Mouse (Mus musculus) kidney, postnatal 14 days (tissue): ENCODE measurements around the gene Spi1.

Experiments
- DNase-seq: peaks from one replicate; pipeline ENCODE4 v3.0.0; 2022; ENCODE audit warnings: mixed read lengths

Spi1 gene

DNA sequence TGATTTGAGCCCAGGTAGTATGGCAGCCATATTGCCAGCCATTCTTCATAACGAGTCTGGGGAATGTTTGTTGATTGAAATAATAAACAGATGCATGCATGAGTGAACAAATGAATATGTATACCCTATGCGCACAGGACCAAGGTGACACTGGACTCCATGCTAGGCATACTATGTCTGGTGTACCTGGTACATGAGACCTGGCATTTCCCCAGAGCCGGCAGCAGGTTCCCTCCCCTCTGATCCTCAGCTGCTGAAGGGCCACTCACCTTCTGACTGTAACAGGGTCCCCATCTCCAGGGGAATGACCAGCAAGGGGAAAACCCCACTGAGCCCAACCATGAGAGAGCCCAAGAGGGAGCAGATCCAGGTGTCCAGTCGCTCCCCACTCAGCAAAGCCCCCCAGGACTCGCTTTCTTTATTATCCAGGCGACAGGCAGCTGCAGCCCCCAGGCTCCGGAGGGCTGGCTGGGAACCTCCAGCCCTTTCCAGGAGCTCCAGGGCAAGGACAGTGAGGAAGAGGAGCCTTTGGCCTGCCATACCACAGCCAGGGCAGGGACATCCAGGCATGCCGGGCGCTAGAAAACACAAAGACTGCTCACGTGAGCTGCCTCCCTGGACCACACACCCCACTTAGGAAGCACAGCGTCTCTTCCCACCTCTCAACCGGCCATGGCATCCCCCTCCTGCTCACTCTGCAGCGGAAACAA lies 13.9 kb upstream of the Spi1 start:
- peak; percentile 44 for DNase-seq

DNA sequence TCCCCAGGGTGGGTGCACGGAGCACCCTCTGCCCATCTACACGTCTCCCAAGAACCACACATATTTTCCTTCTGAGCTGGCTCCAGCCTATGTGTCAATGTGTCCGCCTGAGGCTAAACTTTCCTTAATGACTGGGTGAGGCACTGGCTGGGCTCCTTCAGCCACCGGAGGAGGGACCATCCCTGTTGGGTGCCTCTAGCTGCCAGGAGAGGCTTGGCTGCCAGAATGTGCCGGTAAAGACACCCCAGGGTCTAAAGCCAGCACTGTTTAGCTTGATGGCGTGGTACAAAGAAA lies 13.4 kb upstream of the Spi1 start:
- DNase-seq = no peak

DNA sequence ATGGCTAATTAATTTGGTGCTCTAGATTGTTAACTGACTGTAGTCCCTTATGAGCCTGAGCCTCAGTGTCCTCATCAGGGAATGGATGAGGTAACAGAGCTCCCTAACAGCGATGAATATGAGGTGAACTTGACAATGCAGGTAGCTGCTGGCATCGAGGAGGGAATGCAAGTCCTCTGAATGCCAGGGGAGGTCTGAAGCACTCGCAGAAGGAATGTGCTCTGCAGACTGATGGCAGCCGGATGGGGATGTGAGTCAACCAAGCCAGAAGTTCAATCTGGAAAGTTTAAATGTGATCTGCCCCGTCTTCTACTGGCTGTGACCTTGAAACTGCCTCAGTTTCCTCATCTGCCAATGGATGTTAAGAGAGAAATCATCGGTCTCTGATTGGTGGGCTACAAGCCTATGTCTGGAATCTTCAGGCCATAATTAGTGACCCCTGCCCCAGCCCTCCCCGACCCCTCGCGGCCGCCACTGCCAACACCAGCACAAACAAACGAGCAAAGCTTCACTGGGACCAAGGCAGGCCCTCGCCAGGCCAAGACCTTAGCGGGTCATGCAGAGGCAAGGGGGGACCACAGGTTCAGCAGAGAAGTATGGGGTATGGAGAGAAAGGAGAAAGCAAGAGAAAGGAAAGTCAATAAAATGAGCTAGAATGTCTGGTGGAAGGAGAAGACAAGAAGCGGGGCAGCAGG lies 12.7 kb upstream of the Spi1 start:
- DNase-seq = peak; percentile 47

DNA sequence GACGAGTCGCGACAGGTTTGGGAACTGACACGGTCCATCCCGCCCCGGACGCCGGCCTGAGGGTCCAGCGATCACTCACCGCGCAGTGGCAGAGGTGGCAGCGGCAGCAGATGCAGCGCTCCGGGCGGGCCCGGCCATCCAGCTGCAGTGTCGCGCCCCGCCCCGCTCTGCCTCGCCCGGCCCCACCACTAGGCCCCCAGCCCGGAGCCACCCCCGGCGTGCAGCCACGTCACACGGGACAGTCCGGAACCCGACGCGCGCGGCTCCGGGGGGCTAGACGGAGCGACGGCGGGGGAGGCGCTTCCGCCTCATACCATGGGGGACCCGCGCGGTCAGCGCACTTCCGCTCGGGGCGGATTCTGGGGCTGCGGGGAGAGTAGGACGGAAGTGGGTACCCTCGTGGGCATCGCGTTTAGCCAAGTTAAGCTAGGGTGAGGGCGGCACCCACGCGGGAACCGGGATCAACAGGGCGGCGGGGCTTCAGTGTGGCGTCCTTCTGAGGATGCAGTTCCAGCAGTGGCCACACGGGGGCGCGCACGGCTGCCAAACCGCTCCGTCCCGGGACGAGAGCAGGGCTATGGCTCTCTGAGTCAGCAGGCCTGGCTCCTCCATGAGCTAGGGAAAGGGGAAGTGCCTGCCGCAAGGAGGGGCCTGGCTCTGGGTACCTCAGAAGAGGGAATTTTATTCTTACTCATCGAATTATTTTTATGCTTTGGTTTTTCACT lies 12.0 kb upstream of the Spi1 start, which contains the start of gene Slc39a13:
Slc39a13 (minus strand) TSS at position 342 of the 725 bp plus-strand sequence.
- peak; percentile 97 for DNase-seq

DNA sequence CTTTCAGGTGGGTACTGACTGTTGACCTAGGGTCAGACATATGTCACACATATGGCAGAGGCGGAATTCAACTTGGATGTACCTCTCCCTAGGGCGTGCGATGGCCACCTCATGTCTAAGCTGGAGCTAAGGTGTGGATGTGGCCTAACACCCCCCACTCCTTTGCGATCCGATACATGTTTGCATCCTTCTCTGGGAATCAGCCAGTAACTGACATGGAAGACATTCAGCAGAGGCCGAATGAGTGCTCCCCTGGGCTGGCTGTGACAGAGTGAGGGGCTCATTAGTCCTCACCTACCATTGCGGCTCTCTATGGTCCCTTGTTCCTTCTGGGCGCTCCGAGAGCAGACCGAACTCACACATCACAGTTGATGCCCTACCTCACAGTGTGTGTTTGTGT lies 11.1 kb upstream of the Spi1 start:
- DNase-seq = no peak

DNA sequence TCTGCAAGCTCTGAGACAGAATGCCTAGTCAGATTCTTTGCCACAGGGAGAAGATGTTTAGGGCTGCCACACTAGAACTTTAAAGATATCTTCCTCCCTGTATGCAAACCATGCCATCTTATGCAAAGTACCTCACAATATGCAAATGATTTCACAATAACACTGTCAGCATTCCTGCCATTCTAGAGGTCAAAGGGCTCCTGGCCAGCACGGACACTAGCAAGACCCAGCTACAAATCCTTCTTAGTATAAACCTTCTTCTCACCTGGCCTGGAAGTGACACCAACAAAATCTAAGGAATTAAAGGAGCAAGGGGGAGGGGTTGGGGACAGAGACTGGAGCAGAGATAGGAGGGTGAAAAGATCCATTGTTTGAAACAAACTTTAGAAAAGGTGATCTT lies 10.1 kb upstream of the Spi1 start:
- peak; percentile 43 for DNase-seq

DNA sequence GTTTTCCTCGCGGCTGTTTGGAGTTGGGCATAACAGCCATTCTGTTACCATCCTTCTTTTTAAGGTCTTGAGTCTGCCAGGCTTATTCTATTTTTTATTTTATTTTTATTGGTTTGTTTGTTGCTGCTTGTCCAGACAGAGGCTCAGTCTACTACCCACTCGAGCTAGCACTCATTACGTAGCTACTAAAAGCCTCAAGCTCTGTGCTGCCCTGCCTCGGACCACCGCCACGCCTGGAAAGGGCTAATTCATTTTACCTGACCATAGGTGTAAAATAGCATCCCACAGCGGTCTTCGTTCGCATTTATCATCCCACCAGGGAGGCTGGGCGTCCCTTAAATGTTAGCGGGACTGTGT lies 4.3 kb upstream of the Spi1 start:
- DNase-seq = no peak

DNA sequence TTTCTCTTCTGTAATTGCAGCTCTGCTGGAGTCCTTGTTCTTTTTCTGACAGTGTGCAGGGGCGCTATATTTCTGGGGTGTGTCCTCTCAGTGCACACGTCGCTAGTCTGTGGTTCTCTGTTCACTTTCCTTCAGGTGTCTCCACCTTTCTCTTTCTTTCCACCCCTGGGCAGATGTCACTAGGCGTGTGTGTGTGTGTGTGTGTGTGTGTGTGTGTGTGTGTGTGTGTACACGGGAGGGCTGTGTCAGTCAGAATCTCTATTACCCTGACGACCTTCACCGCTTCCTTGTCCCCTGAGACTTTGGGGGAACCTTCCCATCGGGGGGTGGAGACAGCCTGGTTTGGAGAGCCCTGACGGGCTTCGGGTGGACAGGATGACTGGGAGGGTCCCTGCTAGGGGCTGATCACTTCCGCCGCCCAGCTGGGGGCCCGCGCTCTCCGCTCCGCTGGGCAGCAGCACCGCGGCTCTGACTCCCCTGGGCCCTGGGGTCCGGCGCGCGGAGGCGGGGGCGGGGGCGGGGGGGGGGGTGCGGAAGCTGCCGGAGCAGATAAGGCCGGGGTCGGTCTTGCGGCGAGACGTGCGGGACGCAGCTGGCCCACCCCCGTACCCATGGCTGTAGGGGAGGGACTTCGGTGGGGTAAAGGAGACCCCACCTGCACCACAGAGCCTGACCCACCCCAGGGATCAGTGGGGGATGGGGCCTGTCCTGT lies 3.7 kb upstream of the Spi1 start:
- DNase-seq = no peak

DNA sequence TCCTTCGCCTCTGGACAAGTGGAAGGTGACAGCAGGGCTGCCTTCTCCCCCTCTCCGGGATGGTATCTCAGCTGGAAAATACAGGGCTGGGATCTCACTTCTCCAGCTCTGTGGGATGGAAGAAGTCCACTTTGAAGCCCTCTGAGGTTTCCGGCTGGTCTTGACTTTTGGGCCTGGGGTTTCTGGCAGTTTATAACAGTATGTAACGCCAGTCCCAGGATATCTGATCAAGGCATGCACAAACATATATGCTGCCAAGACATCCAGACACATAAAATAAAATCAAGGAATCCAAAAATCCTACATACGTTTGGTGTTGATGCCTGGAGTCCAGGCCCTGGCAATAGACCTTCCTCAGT lies 3.2 kb upstream of the Spi1 start:
- no peak for DNase-seq

DNA sequence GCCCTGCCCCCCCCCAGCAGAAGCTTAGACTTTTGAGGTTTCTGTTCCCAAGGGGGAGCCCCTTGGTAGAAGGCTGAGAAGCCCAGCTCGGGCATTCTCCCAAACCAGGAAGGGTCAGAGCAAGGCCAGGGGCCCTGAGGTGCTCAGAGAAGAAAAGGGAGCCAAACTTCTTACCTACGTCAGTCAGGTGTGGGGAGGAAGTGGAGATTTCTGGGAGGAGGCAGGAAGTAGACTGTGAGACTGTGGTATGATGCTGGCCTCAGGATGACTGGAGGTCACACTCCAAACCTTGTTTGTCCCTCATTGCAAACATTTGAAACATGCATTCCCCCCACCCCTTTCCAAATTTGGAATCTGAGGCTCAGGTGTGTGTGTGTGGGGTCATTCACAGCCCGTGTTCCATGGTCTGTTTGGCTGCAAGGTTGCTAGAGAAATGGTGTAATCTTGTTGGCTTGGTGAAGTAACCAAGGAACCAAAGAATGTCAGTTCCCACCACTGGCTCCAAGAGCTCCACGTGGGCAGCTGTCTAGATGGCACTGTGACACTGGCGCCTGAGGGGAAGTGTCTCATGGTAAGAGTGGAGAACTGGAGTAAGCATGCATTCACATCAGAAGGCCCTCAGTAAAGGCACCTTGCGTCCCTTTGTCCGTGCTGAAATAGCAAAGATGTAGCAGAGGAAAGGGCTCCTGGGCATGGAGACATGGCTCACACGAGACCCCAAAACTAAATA lies 1.2 kb upstream of the Spi1 start:
- DNase-seq = no peak

DNA sequence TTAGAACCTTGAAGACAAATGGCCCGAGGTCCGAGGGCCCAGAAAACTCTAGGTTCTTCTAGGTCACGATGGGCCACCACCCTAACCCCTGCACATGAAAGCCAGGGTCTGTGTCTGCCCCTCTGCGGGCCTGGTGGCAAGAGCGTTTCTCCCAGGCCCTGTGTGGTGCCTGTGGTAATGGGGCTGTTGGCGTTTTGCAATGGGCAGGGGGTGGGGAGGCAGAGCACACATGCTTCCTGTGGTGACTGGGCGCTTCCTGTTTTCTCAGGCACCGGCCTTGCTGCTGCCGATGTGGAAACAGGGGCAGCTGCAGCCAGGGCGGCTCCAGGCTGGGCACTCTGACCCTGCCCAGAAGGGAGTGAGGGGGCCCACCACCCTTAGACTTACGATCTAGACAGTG lies 654 bp downstream of the Spi1 start:
- DNase-seq = peak; percentile 52

DNA sequence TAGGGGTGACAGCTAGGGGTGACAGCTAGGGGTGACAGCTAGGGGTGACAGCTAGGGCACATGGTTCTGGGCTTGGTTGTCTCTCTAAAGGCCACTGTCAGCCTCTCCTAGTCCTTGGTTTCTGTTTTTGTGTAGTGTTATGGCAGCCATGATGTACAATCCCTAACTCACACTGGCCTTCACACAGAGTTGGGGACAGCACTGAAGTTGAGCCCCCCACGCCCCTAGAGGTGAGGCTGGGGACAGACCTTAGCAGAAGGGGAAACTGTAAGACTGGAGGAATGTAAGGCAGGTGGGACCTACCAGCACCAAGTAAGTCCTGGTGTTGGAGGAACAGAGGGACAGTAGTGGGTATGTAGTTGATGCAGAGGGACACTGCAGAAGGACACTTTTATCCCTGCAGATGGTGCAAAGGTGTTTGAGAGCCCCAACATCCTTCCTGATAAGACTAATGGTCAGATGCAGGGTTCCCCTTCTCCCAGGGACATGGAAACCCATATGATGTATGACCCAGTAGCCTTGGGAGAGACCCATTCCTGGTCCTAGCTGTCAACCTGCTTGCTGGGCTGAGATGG lies 1.3 kb downstream of the Spi1 start:
- no peak for DNase-seq

DNA sequence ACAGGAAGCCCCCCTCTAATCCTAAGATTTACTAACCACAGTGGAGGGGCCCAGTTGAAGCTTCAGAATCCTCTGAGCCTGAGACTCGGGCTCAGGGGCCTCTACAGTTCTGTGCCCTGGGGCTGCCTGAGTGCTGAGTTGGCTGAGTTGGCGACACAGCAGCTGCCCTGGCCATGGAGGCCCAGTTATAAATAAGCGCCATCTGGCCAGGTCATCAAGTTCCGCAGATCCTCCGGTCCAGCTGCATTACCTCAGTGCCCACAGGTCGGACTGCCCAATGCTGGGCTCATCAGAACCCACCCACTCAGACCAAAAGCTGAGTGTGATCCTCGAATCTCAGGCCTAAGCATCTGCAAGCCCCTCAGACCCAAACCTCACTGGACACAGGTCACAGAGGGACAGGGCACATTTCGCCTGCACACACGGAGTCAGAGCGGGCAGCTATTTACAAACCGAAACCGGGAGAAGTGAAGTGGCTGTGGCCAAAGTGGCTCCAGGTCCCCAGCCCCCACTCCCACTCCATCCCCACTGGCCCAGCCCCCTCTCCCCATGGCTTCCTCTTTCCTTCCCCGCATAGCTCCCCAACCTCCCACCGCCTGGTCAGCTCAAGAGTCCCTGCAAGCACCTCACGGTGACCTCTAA lies 2.1 kb downstream of the Spi1 start:
- no peak for DNase-seq

DNA sequence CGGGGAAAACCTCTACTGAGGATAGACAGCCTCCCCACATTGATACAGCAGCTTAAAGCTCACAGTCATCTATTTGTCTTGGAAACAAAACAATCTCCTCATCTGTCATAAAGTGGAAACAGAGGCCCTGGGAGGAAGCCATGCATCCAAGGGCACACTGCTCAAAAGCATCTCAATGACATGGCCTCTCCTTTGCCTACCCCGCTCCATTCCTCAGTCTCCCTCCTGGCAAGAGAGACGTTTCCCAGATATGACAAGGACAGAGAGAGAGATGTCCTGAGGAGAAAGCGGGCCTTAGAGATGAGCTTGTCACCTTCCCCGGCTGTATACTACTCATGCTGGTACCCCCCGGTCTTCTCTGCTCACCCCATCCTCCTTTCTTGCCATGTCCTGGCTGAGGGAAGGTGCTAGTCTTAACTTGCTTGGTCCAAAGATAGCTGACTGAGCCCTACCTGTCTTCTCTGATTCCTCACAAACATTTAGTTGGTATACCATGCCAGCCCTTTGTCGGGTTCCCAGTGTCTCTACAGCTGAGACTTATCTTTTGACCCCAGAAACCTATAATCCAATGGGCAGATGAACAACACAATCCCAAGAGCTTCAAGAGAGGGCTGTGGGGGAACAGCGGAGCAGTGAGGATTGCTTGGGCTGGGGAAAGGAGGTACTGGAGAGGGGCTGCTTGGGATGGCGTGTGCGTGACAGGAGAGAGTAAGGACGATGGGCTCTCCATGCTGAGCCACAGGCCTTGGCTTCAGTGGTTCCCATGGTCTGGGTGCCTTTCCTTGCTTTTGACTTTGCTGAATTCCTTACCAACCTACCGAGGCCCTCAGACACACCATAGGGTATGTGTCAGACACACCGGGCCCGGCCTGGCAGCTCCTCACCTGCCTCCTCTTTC lies 3.6 kb downstream of the Spi1 start:
- no peak for DNase-seq

DNA sequence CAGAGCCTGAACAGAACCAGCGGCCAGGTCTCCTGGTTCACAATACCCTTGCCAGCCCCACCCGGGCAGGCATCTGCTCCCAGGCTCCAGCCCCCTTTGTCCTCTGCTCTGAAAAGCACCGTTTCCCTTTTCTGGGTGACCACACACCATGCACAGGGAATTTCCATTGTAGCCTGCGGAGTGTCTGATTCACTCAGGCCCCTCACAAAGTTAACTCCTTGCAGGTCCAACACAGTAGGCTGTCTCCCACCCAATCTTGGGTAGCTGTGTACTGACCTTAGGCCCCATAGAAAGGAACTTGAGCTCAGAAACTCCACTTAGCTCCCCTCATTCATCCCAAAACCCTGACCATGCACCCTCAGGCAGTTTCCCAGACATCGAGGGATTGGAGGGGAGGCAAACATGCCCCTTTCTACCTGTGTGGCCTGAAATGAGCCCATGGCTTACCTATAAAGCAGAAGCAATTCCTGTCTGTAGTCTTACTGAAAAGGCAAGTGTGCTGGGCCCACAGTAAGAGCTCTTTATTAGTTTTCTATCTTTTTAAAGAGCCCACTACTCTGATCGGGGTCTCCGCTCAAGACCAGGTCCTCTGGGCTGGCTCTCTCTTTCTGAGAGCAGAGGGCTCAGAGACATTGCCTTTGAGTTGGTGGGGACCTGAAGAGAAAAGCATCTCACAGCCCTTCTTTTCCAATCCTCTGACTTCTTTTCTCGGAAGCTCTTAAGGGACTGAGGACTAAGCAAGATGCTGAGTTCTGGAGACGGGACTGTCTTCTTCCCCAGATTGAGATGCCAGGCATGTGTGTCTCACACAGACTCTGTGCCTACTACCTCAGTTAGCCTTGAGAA lies 4.4 kb downstream of the Spi1 start:
- no peak for DNase-seq

DNA sequence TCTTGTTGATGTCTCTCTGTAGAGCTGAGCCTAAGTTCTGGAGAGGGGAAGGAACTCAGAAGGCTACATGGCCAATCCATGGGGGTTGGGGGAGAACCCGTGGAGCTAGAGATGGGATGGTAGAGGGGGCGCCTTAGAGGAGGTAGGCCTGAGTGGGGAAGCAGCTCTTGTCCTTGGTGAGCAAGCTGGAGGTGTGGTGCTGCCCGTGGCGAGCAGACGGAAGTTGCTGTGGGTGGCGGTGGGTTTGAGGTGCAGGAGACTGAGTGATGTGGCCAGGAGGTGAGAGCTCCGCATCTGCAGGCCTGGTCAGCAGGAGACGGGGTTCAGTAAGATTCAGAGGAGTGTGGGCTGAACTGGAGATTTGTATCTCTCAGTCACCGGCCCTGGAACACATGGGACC lies 5.3 kb downstream of the Spi1 start:
- no peak for DNase-seq

DNA sequence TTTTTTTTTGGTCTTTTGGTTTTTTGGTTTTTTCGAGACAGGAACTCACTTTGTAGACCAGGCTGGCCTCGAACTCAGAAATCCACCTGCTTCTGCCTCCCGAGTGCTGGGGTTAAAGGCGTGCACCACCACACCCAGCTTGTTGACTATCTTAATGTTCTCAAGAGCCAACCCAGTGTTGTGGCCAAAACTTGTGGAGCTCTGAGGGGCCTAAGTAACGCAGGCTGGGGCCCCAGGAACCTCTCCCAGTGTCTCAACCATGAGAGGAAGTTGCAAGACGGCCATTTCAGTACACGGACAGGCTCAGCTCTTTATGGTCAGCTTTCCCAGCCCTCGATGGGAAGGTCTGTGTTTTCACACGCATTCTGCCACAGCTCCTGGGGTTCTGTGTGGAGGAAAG lies 6.8 kb downstream of the Spi1 start:
- DNase-seq = no peak

DNA sequence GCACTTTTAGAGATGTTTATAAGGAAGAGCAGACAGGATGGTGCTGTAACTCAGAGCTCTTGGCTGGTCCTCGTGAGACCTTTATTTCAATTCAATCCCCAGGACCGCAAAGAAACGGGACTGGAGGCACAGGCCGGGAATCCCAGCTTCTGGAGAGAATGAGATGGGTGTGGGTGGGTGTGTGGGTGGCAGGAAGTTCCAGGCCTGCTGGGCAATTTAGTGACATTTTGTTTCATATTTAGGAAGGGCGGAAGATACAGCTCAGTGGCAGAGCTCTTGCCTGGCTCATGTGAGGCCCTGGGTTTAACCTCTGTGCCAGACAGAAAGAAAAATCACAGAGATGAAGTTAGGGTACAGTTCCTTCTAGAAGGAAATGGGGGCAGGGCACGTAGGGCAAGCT lies 8.0 kb downstream of the Spi1 start:
- no peak for DNase-seq

DNA sequence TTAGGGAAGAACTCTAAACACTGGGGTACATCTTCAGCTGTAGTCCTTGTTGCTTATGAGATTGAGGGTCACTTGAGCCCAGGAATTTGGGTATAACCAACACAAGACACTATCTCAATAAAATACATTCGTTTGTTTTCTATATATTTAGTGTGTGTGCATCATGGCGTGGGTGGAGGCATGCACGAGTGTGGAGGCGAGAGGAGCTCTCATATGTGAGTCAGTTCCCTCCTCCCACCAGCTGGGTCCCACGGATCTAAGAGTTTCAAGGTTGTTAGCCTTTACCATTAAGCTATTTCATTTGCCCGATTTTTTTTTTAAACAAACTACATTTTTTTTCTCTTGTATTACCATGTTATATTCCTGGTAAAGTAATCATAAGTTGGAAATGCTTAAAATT lies 8.6 kb downstream of the Spi1 start:
- no peak for DNase-seq

DNA sequence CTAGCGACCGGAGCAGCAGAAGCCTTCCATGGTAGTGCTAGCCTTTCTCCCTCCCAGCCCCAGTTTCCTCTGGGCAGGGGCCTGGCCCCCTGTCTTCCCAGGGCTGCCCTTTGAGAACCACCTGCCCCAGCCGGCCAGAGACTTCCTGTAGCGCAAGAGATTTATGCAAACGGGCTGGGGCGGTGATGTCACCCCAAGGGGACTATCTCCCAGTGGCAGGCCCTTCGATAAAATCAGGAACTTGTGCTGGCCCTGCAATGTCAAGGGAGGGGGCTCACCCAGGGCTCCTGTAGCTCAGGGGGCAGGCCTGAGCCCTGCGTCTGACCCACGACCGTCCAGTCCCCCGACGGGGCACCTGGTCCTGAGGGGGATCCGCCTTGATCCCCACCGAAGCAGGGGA lies 14.3 kb downstream of the Spi1 start:
- DNase-seq = no peak
